Mouse (Mus musculus) lung, embryonic 14.5 days (tissue): ENCODE measurements at regions not wholly inside any gene's neighbourhood (a gene's known extent, or its start where the extent isn't known, plus 50 kb on each side); places are given as distances from the start of the nearest gene placed in this dataset.
A peak's percentile ranks its signal among the peaks of the same experiment; 100 is the strongest.

Source experiments
- ATAC-seq: fragments of 200-750 bp; cut with Nextera tagmentation; 2 replicates; pipeline ENCODE4 v1.8.0; 2017; ENCODE audit warnings: mild to moderate bottlenecking, moderate TSS enrichment, moderate library complexity; ENCODE audit not compliant: insufficient read depth
- DNase-seq: peaks from one replicate; pipeline ENCODE4 v3.0.0-alpha.2; 2015
- H3K27ac ChIP-seq: fragments of 300-500 bp; sonication (generic); 2 replicates; pipeline ENCODE4 v1.5.1; 2014; ENCODE audit warnings: low read depth, mild to moderate bottlenecking, moderate library complexity
- H3K27me3 ChIP-seq: fragments of 300-500 bp; sonication (generic); 2 replicates; pipeline ENCODE4 v1.6.1; 2014; ENCODE audit warnings: low read length, control low read depth; ENCODE audit not compliant: insufficient read depth
- H3K36me3 ChIP-seq: fragments of 300-500 bp; sonication (generic); 2 replicates; pipeline ENCODE4 v1.6.1; 2014; ENCODE audit warnings: control low read depth; ENCODE audit not compliant: insufficient read depth
- H3K4me1 ChIP-seq: fragments of 300-500 bp; sonication (generic); 2 replicates; pipeline ENCODE4 v1.6.1; 2014; ENCODE audit warnings: antibody characterized with exemption, control low read depth; ENCODE audit not compliant: insufficient read depth
- H3K4me2 ChIP-seq: fragments of 300-500 bp; sonication (generic); 2 replicates; pipeline ENCODE4 v1.6.1; 2014; ENCODE audit warnings: mild to moderate bottlenecking
- H3K4me3 ChIP-seq: fragments of 300-500 bp; sonication (generic); 2 replicates; pipeline ENCODE4 v1.5.1; 2014; ENCODE audit warnings: low read depth, low read length
- H3K9ac ChIP-seq: fragments of 300-500 bp; sonication (generic); 2 replicates; pipeline ENCODE4 v1.6.1; 2014
- H3K9me3 ChIP-seq: fragments of 300-500 bp; sonication (generic); 2 replicates; pipeline ENCODE4 v1.6.1; 2016; ENCODE audit warnings: low read depth, low read length, control low read depth
- CTCF ChIP-seq: IDR thresholded peaks from 2 replicates; pipeline ENCODE4 v1.5.1; 2016; ENCODE audit warnings: antibody characterized with exemption, low read depth
- WGBS: fragments of 180-500 bp; shearing (Covaris S2); extraction: QIAGEN DNeasy Blood & Tissue Kit; methylation state at CpG from one replicate; pipeline ENCODE4 v1.1.7; 2014; 5-methylcytosine and 5-hydroxymethylcytosine counted together

- no peak overlapping the region for H3K9ac ChIP-seq
- TF ChIP-seq CTCF: no peak
- no peak for DNase-seq
- no peaks in the 10 kb centered on the region for H3K4me1 ChIP-seq
- no peak overlapping the region for H3K4me3 ChIP-seq
- H3K27me3 ChIP-seq: no peaks in the 10 kb centered on the region
- no peaks in the 10 kb centered on the region for H3K36me3 ChIP-seq
- H3K27ac ChIP-seq: no peak overlapping the region
- H3K9me3 ChIP-seq: no peaks in the 10 kb centered on the region
- H3K4me2 ChIP-seq: no peak overlapping the region
- ATAC-seq: no peak
- 92% methylated on average over 5 of the region's 5 CpGs for WGBS
Observed at GRCm38 (mm10) chr14:105622166-105622565, 274.5 kb downstream of the Spry2 start.

GRCm38 (mm10) chr14:105621124-105621523, 275.5 kb downstream of the Spry2 start:
- Histone ChIP-seq H3K27me3 (no peaks in the 10 kb centered on the region), H3K9me3 (no peaks in the 10 kb centered on the region), H3K27ac (no peak overlapping the region), H3K4me1 (no peaks in the 10 kb centered on the region), H3K36me3 (no peaks in the 10 kb centered on the region), H3K4me3 (no peak overlapping the region), H3K9ac (no peak overlapping the region), H3K4me2 (no peak overlapping the region)
- WGBS: 70% methylated on average over 6 of the region's 6 CpGs
- no peak for TF ChIP-seq CTCF
- no peak for ATAC-seq
- DNase-seq: no peak

GRCm38 (mm10) chr14:105619449-105619848, 277.2 kb downstream of the Spry2 start:
- H3K9ac ChIP-seq: no peak overlapping the region
- no peaks in the 10 kb centered on the region for H3K4me1 ChIP-seq
- DNase-seq: peak; percentile 13
- no peak; the same call in 1 of the 2 replicates for ATAC-seq
- H3K4me3 ChIP-seq: no peak overlapping the region
- H3K27me3 ChIP-seq: no peaks in the 10 kb centered on the region
- no peak for TF ChIP-seq CTCF
- no peak overlapping the region for H3K4me2 ChIP-seq
- 55% methylated on average over 8 of the region's 8 CpGs for WGBS
- H3K36me3 ChIP-seq: no peaks in the 10 kb centered on the region
- H3K9me3 ChIP-seq: no peaks in the 10 kb centered on the region
- H3K27ac ChIP-seq: no peak overlapping the region

- TF ChIP-seq CTCF: no peak
- Histone ChIP-seq H3K4me1 (no peaks in the 10 kb centered on the region), H3K36me3 (no peaks in the 10 kb centered on the region), H3K4me3 (no peak overlapping the region), H3K9ac (no peak overlapping the region), H3K27me3 (no peaks in the 10 kb centered on the region), H3K9me3 (no peaks in the 10 kb centered on the region), H3K4me2 (no peak overlapping the region), H3K27ac (no peak overlapping the region)
- WGBS: 61% methylated on average over 3 of the region's 3 CpGs
- ATAC-seq: no peak
- no peak for DNase-seq
Observed at GRCm38 (mm10) chr14:105615766-105616165, 280.9 kb downstream of the Spry2 start.

GRCm38 (mm10) chr14:105612794-105613193, 283.8 kb downstream of the Spry2 start:
- ATAC-seq (no peak), DNase-seq (no peak)
- no peak for TF ChIP-seq CTCF
- no peak overlapping the region for H3K27ac ChIP-seq
- no peak overlapping the region for H3K9ac ChIP-seq
- H3K9me3 ChIP-seq: no peaks in the 10 kb centered on the region
- H3K27me3 ChIP-seq: no peaks in the 10 kb centered on the region
- H3K4me3 ChIP-seq: no peak overlapping the region
- no peaks in the 10 kb centered on the region for H3K36me3 ChIP-seq
- H3K4me1 ChIP-seq: no peaks in the 10 kb centered on the region
- WGBS: 87% methylated on average over 3 of the region's 3 CpGs
- no peak overlapping the region for H3K4me2 ChIP-seq

GRCm38 (mm10) chr14:105608804-105609203, 287.8 kb downstream of the Spry2 start:
- H3K27me3 ChIP-seq: no peaks in the 10 kb centered on the region
- H3K9ac ChIP-seq: no peak overlapping the region
- H3K4me3 ChIP-seq: no peak overlapping the region
- no peaks in the 10 kb centered on the region for H3K36me3 ChIP-seq
- no peak for ATAC-seq
- TF ChIP-seq CTCF: no peak
- WGBS: 81% methylated on average over 4 of the region's 4 CpGs
- no peaks in the 10 kb centered on the region for H3K9me3 ChIP-seq
- no peak overlapping the region for H3K4me2 ChIP-seq
- no peak for DNase-seq
- H3K27ac ChIP-seq: no peak overlapping the region
- no peaks in the 10 kb centered on the region for H3K4me1 ChIP-seq

- Histone ChIP-seq H3K27me3 (no peaks in the 10 kb centered on the region), H3K36me3 (no peaks in the 10 kb centered on the region), H3K4me1 (no peaks in the 10 kb centered on the region), H3K4me2 (no peak overlapping the region), H3K4me3 (no peak overlapping the region), H3K9me3 (no peaks in the 10 kb centered on the region), H3K27ac (no peak overlapping the region), H3K9ac (no peak overlapping the region)
- WGBS: 68% methylated on average over 3 of the region's 3 CpGs
- DNase-seq (no peak), ATAC-seq (no peak)
- no peak for TF ChIP-seq CTCF
Observed at GRCm38 (mm10) chr14:105606551-105606950, 290.1 kb downstream of the Spry2 start.

GRCm38 (mm10) chr14:105604451-105604850, 292.2 kb downstream of the Spry2 start:
- H3K27ac ChIP-seq: no peak overlapping the region
- no peaks in the 10 kb centered on the region for H3K36me3 ChIP-seq
- H3K9me3 ChIP-seq: no peaks in the 10 kb centered on the region
- no peak overlapping the region for H3K4me3 ChIP-seq
- H3K4me1 ChIP-seq: no peaks in the 10 kb centered on the region
- H3K9ac ChIP-seq: no peak overlapping the region
- DNase-seq (no peak), ATAC-seq (no peak)
- H3K4me2 ChIP-seq: no peak overlapping the region
- WGBS: 59% methylated on average over 6 of the region's 6 CpGs
- no peak for TF ChIP-seq CTCF
- H3K27me3 ChIP-seq: no peaks in the 10 kb centered on the region
